Mouse (Mus musculus): Measurements from ENCODE around the gene Cyp2w1. TPM values are rescaled to one million over a fixed set of nuclear protein-coding genes. Genes with fewer than 3 reads are reported as not detected.

Gene Cyp2w1
- polyA plus RNA-seq, 1 experiment from 2014 or later = not detected

DNA sequence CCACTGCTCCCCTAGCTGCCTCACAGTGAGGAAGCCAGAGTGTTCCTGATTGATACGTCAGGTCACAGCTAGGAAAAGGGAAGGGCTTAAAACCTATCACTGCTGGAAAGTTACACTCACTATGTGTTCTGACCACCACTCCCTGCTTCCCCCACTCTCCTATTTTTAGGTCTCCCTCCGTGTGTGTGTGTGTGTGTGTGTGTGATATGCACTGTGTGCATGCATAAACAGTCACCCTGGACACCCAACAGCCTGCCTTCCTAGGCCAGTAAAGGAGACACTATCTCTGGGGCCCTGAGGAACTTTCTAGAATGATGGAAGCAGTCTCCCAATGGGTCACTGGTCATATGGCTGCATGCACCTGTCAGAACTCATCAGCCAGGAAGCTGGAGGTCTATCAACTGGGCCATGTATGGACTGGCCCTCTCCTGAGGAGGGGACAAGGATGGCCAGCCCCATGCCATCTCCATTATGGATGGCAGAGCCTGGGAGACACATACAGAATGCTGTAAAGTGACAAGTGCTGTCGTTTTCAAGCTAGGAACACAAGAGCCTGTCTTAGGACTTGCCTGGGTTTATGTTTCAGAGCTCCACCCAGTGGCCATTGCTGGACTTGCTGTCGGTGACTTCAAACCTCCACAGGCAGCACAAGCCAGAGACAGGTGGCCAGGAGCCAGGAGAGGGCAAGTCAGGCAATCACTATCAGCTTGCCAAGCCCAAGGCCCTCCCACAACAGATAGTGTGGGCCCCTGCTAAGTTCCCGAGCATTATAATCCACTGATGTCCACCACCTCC, 45.7 kb downstream of the Cyp2w1 start:
- 40% methylated on average over 5 of the region's 5 CpGs for WGBS
- Histone ChIP-seq H3K4me3 (ENCODE audit: low read length) (no peak overlapping the region), H3K36me3 (ENCODE audit: control insufficient read depth, insufficient read depth, low read length) (no peaks in the 10 kb centered on the region), H3K9ac (ENCODE audit: low read depth, low read length) (no peak overlapping the region), H3K4me2 (replicated peaks; ENCODE audit: low read depth, low read length) (no peak overlapping the region), H3K4me1 (ENCODE audit: control insufficient read depth, insufficient read depth, low read length) (no peaks in the 10 kb centered on the region), H3K27ac (ENCODE audit: low read depth, low read length) (no peak overlapping the region), H3K9me3 (ENCODE audit: control insufficient read depth, low read length) (no peaks in the 10 kb centered on the region), H3K27me3 (ENCODE audit: control insufficient read depth, insufficient read depth, low read length) (no peaks in the 10 kb centered on the region)
- ATAC-seq (ENCODE audit: low FRiP score, low TSS enrichment) = peak; percentile 78

DNA sequence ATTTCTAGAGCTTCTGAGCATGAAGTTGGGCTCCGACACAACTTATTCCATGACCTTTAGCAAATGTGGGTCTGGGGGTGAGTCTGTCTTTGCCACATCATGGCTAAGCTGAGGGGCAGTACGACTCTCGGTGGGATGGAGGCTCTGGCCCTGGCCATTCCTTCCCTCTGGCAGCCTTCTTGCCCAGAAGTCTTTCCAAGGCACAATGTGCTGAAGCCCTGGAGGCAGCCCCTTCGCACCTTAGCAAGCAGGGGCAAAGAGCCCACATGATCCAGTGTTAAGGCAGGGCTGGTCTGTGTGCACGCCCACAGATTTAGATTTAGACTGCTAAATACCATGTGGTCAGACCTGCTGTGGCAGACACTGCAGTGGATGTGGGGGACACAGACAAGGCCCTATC, 46.4 kb downstream of the Cyp2w1 start:
- Histone ChIP-seq H3K27ac (ENCODE audit: low read depth, low read length) (no peak overlapping the region), H3K9ac (ENCODE audit: low read depth, low read length) (no peak overlapping the region), H3K9me3 (ENCODE audit: control insufficient read depth, low read length) (no peaks in the 10 kb centered on the region), H3K27me3 (ENCODE audit: control insufficient read depth, insufficient read depth, low read length) (no peaks in the 10 kb centered on the region), H3K4me2 (replicated peaks; ENCODE audit: low read depth, low read length) (no peak overlapping the region), H3K36me3 (ENCODE audit: control insufficient read depth, insufficient read depth, low read length) (no peaks in the 10 kb centered on the region), H3K4me1 (ENCODE audit: control insufficient read depth, insufficient read depth, low read length) (no peaks in the 10 kb centered on the region), H3K4me3 (ENCODE audit: low read length) (no peak overlapping the region)
- no peak for ATAC-seq (ENCODE audit: low FRiP score, low TSS enrichment)
- 74% methylated on average over 5 of the region's 5 CpGs for WGBS

DNA sequence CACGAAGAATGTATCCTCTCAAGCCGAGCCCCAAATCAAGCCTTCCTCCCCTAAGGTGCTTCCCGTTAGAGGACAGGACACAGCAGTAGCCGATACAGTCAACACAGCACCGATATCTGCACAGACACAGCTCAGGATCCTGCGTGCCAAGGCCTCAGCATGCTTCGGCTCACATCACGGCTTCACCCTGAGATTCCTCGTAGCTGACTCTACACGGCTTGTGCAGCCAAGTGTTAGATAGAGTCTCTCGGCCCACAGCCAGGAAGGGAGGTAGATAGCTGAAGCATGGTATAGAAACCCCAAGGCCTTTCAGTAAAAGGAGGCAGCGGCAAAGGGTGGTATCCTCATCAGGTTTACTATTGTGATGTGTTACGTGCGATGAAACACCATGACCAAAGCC, 47.6 kb downstream of the Cyp2w1 start:
- Histone ChIP-seq H3K9ac (ENCODE audit: low read depth, low read length) (no peak overlapping the region), H3K9me3 (ENCODE audit: control insufficient read depth, low read length) (no peaks in the 10 kb centered on the region), H3K36me3 (ENCODE audit: control insufficient read depth, insufficient read depth, low read length) (no peaks in the 10 kb centered on the region), H3K4me3 (ENCODE audit: low read length) (no peak overlapping the region), H3K27ac (ENCODE audit: low read depth, low read length) (no peak overlapping the region), H3K4me1 (ENCODE audit: control insufficient read depth, insufficient read depth, low read length) (peaks cover 4% of the 10 kb centered on the region; the same call in 1 of the 2 replicates), H3K27me3 (ENCODE audit: control insufficient read depth, insufficient read depth, low read length) (no peaks in the 10 kb centered on the region), H3K4me2 (replicated peaks; ENCODE audit: low read depth, low read length) (no peak overlapping the region)
- no peak for ATAC-seq (ENCODE audit: low FRiP score, low TSS enrichment)
- 83% methylated on average over 14 of the region's 14 CpGs for WGBS

DNA sequence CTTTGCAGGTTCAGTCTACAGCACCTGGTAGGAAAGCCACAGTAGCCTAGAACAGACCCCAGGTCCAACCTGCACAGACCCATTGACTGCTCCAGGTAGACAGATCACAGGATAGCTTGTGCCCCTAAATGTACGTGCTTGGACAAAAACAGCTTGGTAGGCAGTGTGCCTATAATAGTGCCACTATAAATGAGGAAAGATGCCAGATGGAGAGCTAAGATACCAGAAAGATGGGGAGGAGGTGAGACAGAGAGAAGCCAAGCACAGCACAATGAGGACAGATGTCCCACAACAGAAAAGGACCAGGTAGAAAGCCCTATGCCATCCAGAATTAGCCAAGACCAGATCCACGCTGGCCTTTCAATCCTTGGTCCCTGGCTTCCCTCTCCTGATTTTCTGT, 49.7 kb downstream of the Cyp2w1 start:
- Histone ChIP-seq H3K4me3 (ENCODE audit: low read length) (no peak overlapping the region), H3K4me1 (ENCODE audit: control insufficient read depth, insufficient read depth, low read length) (peaks cover 7% of the 10 kb centered on the region; the same call in 1 of the 2 replicates), H3K27ac (ENCODE audit: low read depth, low read length) (no peak overlapping the region), H3K9me3 (ENCODE audit: control insufficient read depth, low read length) (no peaks in the 10 kb centered on the region), H3K4me2 (replicated peaks; ENCODE audit: low read depth, low read length) (no peak overlapping the region), H3K9ac (ENCODE audit: low read depth, low read length) (no peak overlapping the region), H3K36me3 (ENCODE audit: control insufficient read depth, insufficient read depth, low read length) (no peaks in the 10 kb centered on the region), H3K27me3 (ENCODE audit: control insufficient read depth, insufficient read depth, low read length) (no peaks in the 10 kb centered on the region)
- ATAC-seq (ENCODE audit: low FRiP score, low TSS enrichment) = no peak
- WGBS = 85% methylated on average over 2 of the region's 2 CpGs

DNA sequence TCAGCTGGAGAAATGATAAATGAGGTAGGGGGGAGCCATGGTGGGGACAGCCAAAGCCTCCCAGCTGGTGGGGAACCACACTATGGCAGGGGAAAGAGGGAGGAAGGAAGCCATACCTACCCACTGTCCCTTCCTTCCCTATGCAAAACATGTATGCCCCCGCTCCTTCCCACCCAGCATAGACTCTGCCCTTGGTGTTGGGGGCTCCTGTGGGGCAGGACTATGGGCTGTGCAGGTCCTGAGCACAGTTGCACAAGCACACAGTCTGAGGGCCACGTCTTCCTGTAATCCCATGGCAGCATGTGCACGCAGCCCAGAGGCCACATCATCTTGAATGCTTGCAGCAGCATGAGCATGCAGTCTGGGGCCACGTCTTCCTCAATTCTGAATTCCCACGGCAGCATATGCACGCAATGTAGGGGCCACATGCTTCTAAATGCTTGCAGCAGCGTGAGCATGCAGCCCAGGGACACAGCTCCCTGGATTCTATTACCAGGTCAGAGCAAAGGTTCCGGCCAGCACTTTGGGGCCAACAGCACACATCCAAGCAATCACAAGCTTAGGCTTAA, 51.4 kb downstream of the Cyp2w1 start:
- Histone ChIP-seq H3K4me2 (replicated peaks; ENCODE audit: low read depth, low read length) (no peak overlapping the region), H3K27me3 (ENCODE audit: control insufficient read depth, insufficient read depth, low read length) (no peaks in the 10 kb centered on the region), H3K4me3 (ENCODE audit: low read length) (no peak overlapping the region), H3K9me3 (ENCODE audit: control insufficient read depth, low read length) (no peaks in the 10 kb centered on the region), H3K9ac (ENCODE audit: low read depth, low read length) (no peak overlapping the region), H3K4me1 (ENCODE audit: control insufficient read depth, insufficient read depth, low read length) (peaks cover 16% of the 10 kb centered on the region; the same call in 1 of the 2 replicates), H3K36me3 (ENCODE audit: control insufficient read depth, insufficient read depth, low read length) (no peaks in the 10 kb centered on the region), H3K27ac (ENCODE audit: low read depth, low read length) (no peak overlapping the region)
- WGBS = 85% methylated on average over 8 of the region's 8 CpGs
- no peak for ATAC-seq (ENCODE audit: low FRiP score, low TSS enrichment)

DNA sequence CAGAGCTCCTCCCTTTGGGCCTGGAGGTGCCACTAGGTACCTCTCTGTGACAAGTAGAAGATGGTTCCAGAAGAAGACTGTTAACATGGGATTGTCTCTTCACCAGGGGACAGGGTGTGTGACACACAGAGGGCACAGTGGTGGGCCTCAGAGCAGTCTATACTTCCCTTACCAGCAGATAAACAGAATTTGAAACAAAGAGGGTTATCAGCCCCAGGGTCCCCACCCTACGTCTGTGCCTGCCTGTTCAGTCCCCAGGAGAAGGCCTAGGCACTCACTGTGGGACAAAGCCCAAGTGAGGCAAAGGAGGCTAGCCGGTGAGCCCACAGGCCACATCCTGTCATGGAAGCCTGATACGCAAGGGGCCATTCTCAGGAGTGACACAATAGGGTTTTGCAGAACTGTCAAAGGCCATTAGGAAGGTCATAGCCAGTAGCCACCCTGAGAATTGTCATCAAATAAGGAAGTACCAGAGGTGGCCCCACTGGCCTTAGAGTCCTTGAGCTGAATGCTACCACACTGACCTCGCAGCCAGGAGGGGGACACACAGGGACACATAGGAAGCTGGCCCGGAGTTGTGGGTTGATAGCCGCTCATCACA, 52.5 kb downstream of the Cyp2w1 start, which contains the start of gene C130050O18Rik:
Gene C130050O18Rik (plus strand): TSS at position 480 of the 601 bp plus-strand sequence.
- Histone ChIP-seq H3K4me1 (ENCODE audit: control insufficient read depth, insufficient read depth, low read length) (peaks cover 20% of the 10 kb centered on the region; the same call in 1 of the 2 replicates), H3K36me3 (ENCODE audit: control insufficient read depth, insufficient read depth, low read length) (no peaks in the 10 kb centered on the region), H3K27me3 (ENCODE audit: control insufficient read depth, insufficient read depth, low read length) (no peaks in the 10 kb centered on the region), H3K4me2 (replicated peaks; ENCODE audit: low read depth, low read length) (no peak within 1 kb of the TSS), H3K9ac (ENCODE audit: low read depth, low read length) (no peak within 1 kb of the TSS), H3K27ac (ENCODE audit: low read depth, low read length) (peak within 1 kb of the TSS; percentile 4; the same call in 1 of the 2 replicates), H3K4me3 (ENCODE audit: low read length) (no peak within 1 kb of the TSS), H3K9me3 (ENCODE audit: control insufficient read depth, low read length) (no peaks in the 10 kb centered on the region)
- WGBS = 86% methylated on average over 6 of the region's 6 CpGs
- no peak for ATAC-seq (ENCODE audit: low FRiP score, low TSS enrichment)

DNA sequence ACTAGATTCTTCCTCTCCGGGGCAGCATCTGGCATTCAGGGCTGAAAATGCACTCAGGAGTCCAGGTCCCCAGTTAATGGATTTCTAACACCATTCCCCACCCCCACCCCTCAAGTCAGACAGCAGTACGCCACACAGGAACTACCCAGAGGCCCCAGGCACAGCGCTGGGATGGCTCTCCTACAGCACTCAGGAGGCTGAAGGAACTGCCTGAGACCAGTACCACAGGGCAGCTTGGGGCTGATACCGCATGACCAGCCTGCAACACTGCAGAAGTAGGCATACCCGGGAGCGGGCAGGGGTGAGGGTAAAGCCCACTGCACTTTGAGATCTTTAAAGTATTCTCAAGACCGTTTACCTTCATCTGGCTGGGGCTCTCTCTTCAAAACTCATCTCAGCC, 53.1 kb downstream of the Cyp2w1 start:
- Histone ChIP-seq H3K27me3 (ENCODE audit: control insufficient read depth, insufficient read depth, low read length) (no peaks in the 10 kb centered on the region), H3K27ac (ENCODE audit: low read depth, low read length) (peak overlapping the region; percentile 4; the same call in 1 of the 2 replicates), H3K4me1 (ENCODE audit: control insufficient read depth, insufficient read depth, low read length) (peaks cover 20% of the 10 kb centered on the region; the same call in 1 of the 2 replicates), H3K36me3 (ENCODE audit: control insufficient read depth, insufficient read depth, low read length) (no peaks in the 10 kb centered on the region), H3K9me3 (ENCODE audit: control insufficient read depth, low read length) (no peaks in the 10 kb centered on the region), H3K4me2 (replicated peaks; ENCODE audit: low read depth, low read length) (no peak overlapping the region), H3K4me3 (ENCODE audit: low read length) (no peak overlapping the region), H3K9ac (ENCODE audit: low read depth, low read length) (no peak overlapping the region)
- no peak for ATAC-seq (ENCODE audit: low FRiP score, low TSS enrichment)
- 51% methylated on average over 7 of the region's 7 CpGs for WGBS

DNA sequence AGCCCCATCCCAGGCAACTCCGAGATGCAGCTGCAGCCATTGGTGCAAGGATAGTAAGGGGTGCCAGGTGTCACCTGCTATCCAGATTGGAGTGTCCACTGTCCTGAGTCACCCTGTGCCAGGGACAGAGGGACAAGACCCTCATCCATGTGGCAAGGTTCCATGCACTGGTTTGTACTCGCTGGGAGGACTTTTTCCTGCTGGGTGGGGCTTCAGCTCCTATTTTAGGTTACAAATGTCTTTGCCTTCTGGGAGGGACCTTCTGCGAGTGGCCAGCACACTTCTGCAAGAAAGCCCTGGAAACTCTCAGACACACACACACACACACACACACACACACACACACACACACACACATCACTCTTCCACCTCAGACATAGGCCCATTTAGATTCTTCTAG, 53.5 kb downstream of the Cyp2w1 start:
- ATAC-seq (ENCODE audit: low FRiP score, low TSS enrichment) = no peak
- Histone ChIP-seq H3K4me3 (ENCODE audit: low read length) (no peak overlapping the region), H3K4me2 (replicated peaks; ENCODE audit: low read depth, low read length) (no peak overlapping the region), H3K27ac (ENCODE audit: low read depth, low read length) (0 out of 2 replicates have a peak overlapping the region, but pooled peaks have one; percentile 4), H3K36me3 (ENCODE audit: control insufficient read depth, insufficient read depth, low read length) (no peaks in the 10 kb centered on the region), H3K9me3 (ENCODE audit: control insufficient read depth, low read length) (no peaks in the 10 kb centered on the region), H3K9ac (ENCODE audit: low read depth, low read length) (no peak overlapping the region), H3K27me3 (ENCODE audit: control insufficient read depth, insufficient read depth, low read length) (no peaks in the 10 kb centered on the region), H3K4me1 (ENCODE audit: control insufficient read depth, insufficient read depth, low read length) (peaks cover 20% of the 10 kb centered on the region; the same call in 1 of the 2 replicates)
- 83% methylated on average over 3 of the region's 3 CpGs for WGBS

Data from kidney, embryonic 14.5 days (tissue).